Mouse (Mus musculus) testis, adult 2 months (tissue): Measurements from ENCODE around the gene Pradc1. TPM values are rescaled to one million over a fixed set of nuclear protein-coding genes. Genes with fewer than 3 reads are reported as not detected.

Source experiments
- H3K27ac ChIP-seq: fragments of 200-500 bp; 2 replicates; pipeline ENCODE4 v1.5.1; 2012; ENCODE audit warnings: low read depth, low read length; ENCODE audit not compliant: control insufficient read depth, insufficient read depth
- H3K27me3 ChIP-seq: fragments of 200-500 bp; 2 replicates; pipeline ENCODE4 v1.6.1; 2012; ENCODE audit warnings: mild to moderate bottlenecking, low read length, moderate library complexity; ENCODE audit not compliant: control insufficient read depth, insufficient read depth
- H3K36me3 ChIP-seq: fragments of 200-500 bp; 2 replicates; pipeline ENCODE4 v1.6.1; 2012; ENCODE audit warnings: mild to moderate bottlenecking, low read length; ENCODE audit not compliant: control insufficient read depth, insufficient read depth
- H3K4me1 ChIP-seq: fragments of 200-500 bp; 2 replicates; pipeline ENCODE4 v1.6.1; 2012; ENCODE audit warnings: low read length; ENCODE audit not compliant: control insufficient read depth, insufficient read depth
- H3K4me3 ChIP-seq: fragments of 200-500 bp; 2 replicates; pipeline ENCODE4 v1.5.1; 2012; ENCODE audit warnings: low read depth, mild to moderate bottlenecking, low read length, moderate library complexity, mixed read lengths; ENCODE audit not compliant: control insufficient read depth
- CTCF ChIP-seq: fragments of 200-500 bp; IDR thresholded peaks from 2 replicates; pipeline ENCODE4 v1.5.1; 2012; ENCODE audit warnings: low read depth, mild to moderate bottlenecking, inconsistent platforms, low read length, moderate library complexity; ENCODE audit not compliant: control insufficient read depth, insufficient read depth, insufficient replicate concordance
- POLR2A ChIP-seq: fragments of 200-500 bp; IDR thresholded peaks from 2 replicates; pipeline ENCODE4 v1.6.1; 2012; ENCODE audit warnings: low read depth, mild to moderate bottlenecking, inconsistent platforms, low read length, moderate library complexity; ENCODE audit not compliant: control insufficient read depth
- polyA plus RNA-seq: library from polyadenylated mRNA; depleted of rRNA; stranded (reverse); fragments of >200 nt; gene quantifications from 2 replicates; pipeline ENCODE4 v1.2.3, GENCODE M21; 2012

The Pradc1 gene
- polyA plus RNA-seq, 1 experiment = 20.7 TPM

- Histone ChIP-seq H3K27me3 (no peaks in the 10 kb centered on the region), H3K27ac (no peak overlapping the region), H3K36me3 (no peaks in the 10 kb centered on the region), H3K4me3 (no peak overlapping the region), H3K4me1 (peaks cover 6% of the 10 kb centered on the region)
- TF ChIP-seq CTCF = no peak
- TF ChIP-seq POLR2A = no peak
Observed at GRCm38 (mm10) chr6:85485738-85486137, 34.0 kb upstream of the Pradc1 start.

DNA sequence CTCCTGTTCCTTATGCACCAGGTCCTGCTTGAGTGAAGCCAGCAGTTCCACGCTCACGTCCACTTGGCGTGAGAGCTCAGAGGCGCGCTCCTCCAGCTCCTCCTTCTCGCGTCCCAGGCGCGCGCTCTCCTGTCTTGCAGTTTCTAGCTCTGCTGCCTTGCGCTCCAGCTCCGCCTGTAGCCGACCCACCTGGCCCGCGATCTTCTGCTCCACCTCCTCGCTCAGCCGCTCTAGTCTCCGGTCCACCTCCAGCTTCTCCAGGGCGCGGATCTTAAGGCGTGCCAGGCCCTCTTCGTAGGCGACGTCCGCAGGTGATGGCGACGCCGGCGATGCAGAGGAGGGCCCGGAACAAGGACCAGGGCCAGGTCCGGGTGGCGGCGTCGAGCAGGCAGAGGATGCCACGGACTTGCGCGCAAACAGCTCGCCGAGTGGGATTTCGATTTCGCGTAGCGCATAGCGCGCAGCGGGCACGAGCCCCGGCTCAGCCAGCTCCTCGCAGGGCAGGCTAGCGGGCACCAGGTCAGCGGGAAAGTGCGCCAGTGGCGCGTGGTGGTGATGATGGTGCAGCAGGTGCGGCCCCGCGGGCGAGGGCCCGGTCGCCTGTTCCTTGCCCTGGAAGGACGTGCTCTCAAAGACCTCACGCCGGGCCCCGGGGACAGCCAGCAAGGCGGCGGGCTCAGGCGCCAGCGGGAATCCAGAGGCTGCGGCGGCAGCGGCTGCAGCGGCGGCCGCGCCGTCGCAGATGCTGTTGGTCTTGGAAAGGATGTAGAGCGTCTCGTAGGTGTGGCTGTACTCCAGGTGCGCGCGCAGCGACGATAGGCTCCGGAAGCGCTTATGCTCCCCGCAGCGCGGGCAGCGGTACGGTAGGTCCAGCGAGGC is 32.3 kb upstream of the Pradc1 start:
- Histone ChIP-seq H3K4me1 (peaks cover 6% of the 10 kb centered on the region), H3K4me3 (peak overlapping the region; percentile 26), H3K27ac (no peak overlapping the region), H3K36me3 (no peaks in the 10 kb centered on the region), H3K27me3 (no peaks in the 10 kb centered on the region)
- TF ChIP-seq CTCF = no peak
- no peak for TF ChIP-seq POLR2A

DNA sequence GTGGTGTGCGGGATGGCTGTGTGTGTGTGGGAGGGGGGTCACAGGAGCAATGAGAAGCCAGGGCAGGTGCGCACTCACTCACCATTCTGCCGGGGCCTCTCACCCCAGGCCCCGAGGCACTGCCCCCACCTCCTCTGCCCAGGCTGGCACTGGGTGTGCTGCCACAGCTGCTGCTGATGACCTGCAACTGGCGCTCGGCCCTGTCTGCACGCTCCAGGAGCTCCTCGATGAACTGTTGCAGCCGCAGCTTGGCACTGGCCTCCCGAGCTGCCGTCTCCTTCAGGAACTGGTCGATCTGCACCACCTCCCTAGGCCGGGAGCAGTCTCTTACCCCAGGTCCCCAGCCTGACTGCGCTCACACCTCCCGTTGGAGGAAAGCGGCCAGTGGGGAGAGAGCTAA is 28.9 kb upstream of the Pradc1 start:
- H3K4me1 ChIP-seq = peaks cover 6% of the 10 kb centered on the region
- no peaks in the 10 kb centered on the region for H3K27me3 ChIP-seq
- no peak overlapping the region for H3K4me3 ChIP-seq
- H3K36me3 ChIP-seq = no peaks in the 10 kb centered on the region
- no peak overlapping the region for H3K27ac ChIP-seq
- TF ChIP-seq CTCF (no peak), POLR2A (no peak)

- no peak for TF ChIP-seq POLR2A
- no peak overlapping the region for H3K4me3 ChIP-seq
- H3K27me3 ChIP-seq = no peaks in the 10 kb centered on the region
- no peaks in the 10 kb centered on the region for H3K36me3 ChIP-seq
- H3K4me1 ChIP-seq = peaks cover 6% of the 10 kb centered on the region
- no peak overlapping the region for H3K27ac ChIP-seq
Observed at GRCm38 (mm10) chr6:85479979-85480378, 28.2 kb upstream of the Pradc1 start.

DNA sequence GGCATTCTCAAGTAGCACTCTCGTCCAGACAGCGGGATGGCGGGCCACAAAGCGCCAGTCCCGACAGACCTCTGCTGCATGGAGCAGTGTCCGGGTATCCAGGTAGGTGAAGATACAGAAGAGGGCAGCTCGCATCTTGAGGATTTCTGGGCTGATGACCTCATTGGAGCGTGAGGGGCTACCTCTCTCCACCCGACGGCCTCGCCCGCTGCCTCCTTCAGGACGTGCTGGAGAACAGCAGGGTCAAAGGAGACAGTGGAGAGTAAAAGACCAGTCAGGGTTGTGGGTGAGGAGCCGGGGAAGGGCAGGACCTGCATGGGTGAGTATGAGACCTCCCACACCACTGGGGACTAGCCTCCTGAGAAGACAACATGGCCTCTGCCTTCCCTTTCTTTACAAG is 26.6 kb upstream of the Pradc1 start:
- no peaks in the 10 kb centered on the region for H3K36me3 ChIP-seq
- H3K4me1 ChIP-seq = no peaks in the 10 kb centered on the region
- no peak overlapping the region for H3K4me3 ChIP-seq
- no peak for TF ChIP-seq CTCF
- TF ChIP-seq POLR2A = no peak
- H3K27ac ChIP-seq = no peak overlapping the region
- no peaks in the 10 kb centered on the region for H3K27me3 ChIP-seq

- H3K27ac ChIP-seq = no peak overlapping the region
- TF ChIP-seq CTCF = peak; percentile 88; the same call in 1 of the 2 replicates
- TF ChIP-seq POLR2A = no peak
- H3K36me3 ChIP-seq = no peaks in the 10 kb centered on the region
- no peaks in the 10 kb centered on the region for H3K27me3 ChIP-seq
- no peak overlapping the region for H3K4me3 ChIP-seq
- H3K4me1 ChIP-seq = no peaks in the 10 kb centered on the region
Observed at GRCm38 (mm10) chr6:85477366-85477917, 25.7 kb upstream of the Pradc1 start.

- Histone ChIP-seq H3K36me3 (no peaks in the 10 kb centered on the region), H3K27ac (no peak overlapping the region), H3K4me3 (no peak overlapping the region), H3K4me1 (no peaks in the 10 kb centered on the region), H3K27me3 (no peaks in the 10 kb centered on the region)
- no peak for TF ChIP-seq POLR2A
- TF ChIP-seq CTCF = no peak
Observed at GRCm38 (mm10) chr6:85475581-85475980, 23.8 kb upstream of the Pradc1 start.

DNA sequence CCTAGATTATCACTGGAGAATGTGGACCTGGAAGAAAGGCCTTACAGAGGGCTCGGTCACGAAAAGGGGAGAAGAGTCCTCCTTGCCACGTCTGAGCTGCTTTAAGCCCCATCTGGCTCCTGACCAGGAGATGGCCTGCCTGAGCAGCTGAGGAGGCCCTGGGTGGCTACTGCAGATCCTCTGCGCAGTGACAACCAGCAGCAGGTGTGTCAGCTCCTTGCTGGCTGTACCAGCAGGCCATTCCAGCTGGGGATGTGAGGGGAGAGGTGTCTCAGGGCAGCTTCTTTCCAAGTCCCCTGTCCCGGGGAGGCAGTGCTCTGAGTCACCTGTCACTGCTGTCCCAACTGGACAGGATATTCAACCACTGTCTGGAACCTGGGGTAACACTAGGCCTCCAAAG is 20.8 kb upstream of the Pradc1 start:
- no peaks in the 10 kb centered on the region; the same call in 1 of the 2 replicates for H3K36me3 ChIP-seq
- no peak overlapping the region for H3K4me3 ChIP-seq
- H3K27ac ChIP-seq = no peak overlapping the region
- TF ChIP-seq CTCF (no peak), POLR2A (no peak)
- H3K27me3 ChIP-seq = no peaks in the 10 kb centered on the region
- H3K4me1 ChIP-seq = no peaks in the 10 kb centered on the region
